Mouse (Mus musculus): Measurements from ENCODE around the gene Gm17720.
A peak's percentile ranks its signal among the peaks of the same experiment; 100 is the strongest.

DNA sequence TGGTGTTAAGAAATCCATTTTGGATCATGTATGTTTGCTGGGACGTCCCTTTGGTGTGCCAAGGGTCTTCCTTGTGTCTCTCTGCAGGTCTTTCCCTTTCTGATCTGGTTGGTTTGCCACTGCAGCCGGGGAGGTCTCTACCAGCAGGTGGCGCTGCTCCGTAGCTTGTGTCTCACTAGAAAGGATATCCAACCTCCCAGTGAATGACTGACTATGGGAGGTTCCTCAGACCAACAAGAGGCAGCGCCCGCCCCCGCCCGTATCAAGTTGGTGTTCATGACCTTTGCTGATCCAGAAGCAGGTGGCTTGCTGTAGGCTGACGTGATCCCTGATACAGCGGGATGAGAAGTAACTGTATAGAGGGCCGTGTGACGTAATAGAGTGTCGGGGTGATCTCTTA, 28.0 kb upstream of the Gm17720 start:
- TF ChIP-seq CTCF (IDR thresholded peaks at IDR 0.05; ENCODE audit: low read depth) (peak; percentile 81), EP300 (IDR thresholded peaks at IDR 0.05; ENCODE audit: low read depth) (no peak)
